7 mouse cellular contexts compared by ENCODE assay signal in genomic region chr12:110486852-110487251, GRCm38 (mm10). TPM values are rescaled to one million over a fixed set of nuclear protein-coding genes. Genes with fewer than 3 reads are reported as not detected.
A peak's percentile ranks its signal among the peaks of the same experiment; 100 is the strongest.
DNase-seq lines count a peak whose midpoint lies in the region; ATAC-seq and TF ChIP-seq lines count a peak whose summit lies in the region.

No protein-coding gene starts in this region.

- no peak for DNase-seq in lung, postnatal 25 days (ENCODE audit: low spot score)
- no peak for DNase-seq in forebrain, embryonic 10.5 days (ENCODE audit: extremely low spot score, low spot score)
- no peak for DNase-seq in frontal cortex, adult 2 months (ENCODE audit: extremely low spot score in 1 of 2, low spot score in 1 of 2)
- DNase-seq in layer of hippocampus, adult 9-10 months (ENCODE audit: low spot score), result no peak

- peak overlapping the region; percentile 70 for H3K4me3 ChIP-seq in lung, embryonic 16.5 days (ENCODE audit: low read length)
- H3K4me3 ChIP-seq in forebrain, embryonic 10.5 days, result peak overlapping the region; percentile 78
- peak overlapping the region; percentile 67 for H3K4me3 ChIP-seq in limb, embryonic 12.5 days (replicated peaks)
- H3K4me3 ChIP-seq in small intestine, adult 2 months (ENCODE audit: low read depth, low read length), result peak overlapping the region; percentile 44

- no peak overlapping the region for H3K27ac ChIP-seq in lung, embryonic 16.5 days (ENCODE audit: low read length)
- H3K27ac ChIP-seq in forebrain, embryonic 10.5 days, result no peak overlapping the region; the same call in 1 of the 2 replicates
- peak overlapping the region; percentile 99; the same call in 1 of the 2 replicates for H3K27ac ChIP-seq in limb, embryonic 12.5 days
- no peak overlapping the region; the same call in 1 of the 2 replicates for H3K27ac ChIP-seq in small intestine, adult 2 months (ENCODE audit: insufficient read depth, low read depth, low read length)

- WGBS in lung, embryonic 16.5 days, result 70% methylated on average over 5 of the region's 5 CpGs
- WGBS in forebrain, embryonic 10.5 days, result 85% methylated on average over 5 of the region's 5 CpGs
- 86% methylated on average over 5 of the region's 5 CpGs for WGBS in limb, embryonic 12.5 days
- WGBS in small intestine, adult 2 months, result 53% methylated on average over 5 of the region's 5 CpGs

- TF ChIP-seq POLR2A in small intestine, adult 2 months (IDR thresholded peaks at IDR 0.05; ENCODE audit: low read depth, low read length), result no peak

- H3K9me3 ChIP-seq in lung, embryonic 16.5 days (ENCODE audit: control insufficient read depth, low read length), result no peaks in the 10 kb centered on the region
- no peaks in the 10 kb centered on the region; the same call in 1 of the 2 replicates for H3K9me3 ChIP-seq in forebrain, embryonic 10.5 days
- no peaks in the 10 kb centered on the region; the same call in 1 of the 2 replicates for H3K9me3 ChIP-seq in limb, embryonic 12.5 days

- H3K27me3 ChIP-seq in lung, embryonic 16.5 days (ENCODE audit: control insufficient read depth, insufficient read depth, low read depth, low read length), result no peaks in the 10 kb centered on the region
- H3K27me3 ChIP-seq in forebrain, embryonic 10.5 days (ENCODE audit: poor library complexity, severe bottlenecking), result no peaks in the 10 kb centered on the region
- H3K27me3 ChIP-seq in limb, embryonic 12.5 days, result no peaks in the 10 kb centered on the region
- H3K27me3 ChIP-seq in small intestine, adult 2 months (ENCODE audit: control insufficient read depth, insufficient read depth, low read length), result no peaks in the 10 kb centered on the region

- peaks cover 2% of the 10 kb centered on the region; the same call in 1 of the 2 replicates for H3K36me3 ChIP-seq in lung, embryonic 16.5 days (ENCODE audit: control insufficient read depth, insufficient read depth, low read length)
- peaks cover 38% of the 10 kb centered on the region for H3K36me3 ChIP-seq in forebrain, embryonic 10.5 days (replicated peaks)
- peaks cover 23% of the 10 kb centered on the region; the same call in 1 of the 2 replicates for H3K36me3 ChIP-seq in limb, embryonic 12.5 days
- peaks cover 5% of the 10 kb centered on the region for H3K36me3 ChIP-seq in small intestine, adult 2 months (ENCODE audit: control insufficient read depth, insufficient read depth, low read length)

- H3K9ac ChIP-seq in lung, embryonic 16.5 days (ENCODE audit: low read length), result peak overlapping the region; percentile 90
- H3K9ac ChIP-seq in limb, embryonic 12.5 days (replicated peaks), result peak overlapping the region; percentile 76

- H3K4me2 ChIP-seq in lung, embryonic 16.5 days (ENCODE audit: low read depth, low read length), result peak overlapping the region; percentile 82
- H3K4me2 ChIP-seq in limb, embryonic 12.5 days, result peak overlapping the region; percentile 90

- no peak for ATAC-seq in lung, embryonic 16.5 days (ENCODE audit: low read depth)
- ATAC-seq in limb, embryonic 12.5 days (ENCODE audit: insufficient number of reproducible peaks, insufficient read depth, low FRiP score, low TSS enrichment, low read depth), result no peak

- TF ChIP-seq CTCF in small intestine, adult 2 months (IDR thresholded peaks at IDR 0.05; ENCODE audit: extremely low read depth, insufficient read length, insufficient replicate concordance, low read depth, low read length), result no peak

- H3K4me1 ChIP-seq in lung, embryonic 16.5 days (replicated peaks; ENCODE audit: control insufficient read depth, insufficient read depth, low read length), result peaks cover 27% of the 10 kb centered on the region
- H3K4me1 ChIP-seq in forebrain, embryonic 10.5 days, result peaks cover 36% of the 10 kb centered on the region
- peaks cover 18% of the 10 kb centered on the region for H3K4me1 ChIP-seq in limb, embryonic 12.5 days (replicated peaks)
- H3K4me1 ChIP-seq in small intestine, adult 2 months (ENCODE audit: control insufficient read depth, insufficient read depth, insufficient read length, low read length), result peaks cover 18% of the 10 kb centered on the region

RNA-seq across cellular contexts. Expression of gene Ppp2r5c, which starts 39.9 kb away (rescaled TPM):
- polyA plus RNA-seq in lung, embryonic 16.5 days (2015; fragmentation: Nextera tagmentation; extraction: Ambion mirVana), result 150 and 156 TPM in 2 replicates
- 135 and 138 TPM in 2 replicates for polyA plus RNA-seq in forebrain, embryonic 10.5 days (2016; fragmentation: Nextera tagmentation; extraction: Ambion mirVana)
- 147 and 153 TPM in 2 replicates for polyA plus RNA-seq in limb, embryonic 12.5 days (2016; fragmentation: Nextera tagmentation; extraction: Ambion mirVana)
- polyA plus RNA-seq in small intestine, adult 2 months (2012; rRNA removed), result 12.3 and 19.3 TPM in 2 replicates
- 170 and 188 TPM in 2 replicates for polyA plus RNA-seq in frontal cortex, adult 2 months (2012; rRNA removed)
